Comparison of ENCODE assay signal across 9 mouse cellular contexts in genomic region chr15:86000706-86001292, GRCm38 (mm10). TPM values are rescaled to one million over a fixed set of nuclear protein-coding genes. Genes with fewer than 3 reads are reported as not detected.
DNase-seq lines count a peak whose midpoint lies in the region; ATAC-seq and TF ChIP-seq lines count a peak whose summit lies in the region.
"Had no signal": no experiment of that assay in that cellular context is flagged by ENCODE, and none has a peak within 500 bp of the region (broad histone marks: within the 10 kb centered on the region; RNA-seq: fewer than 3 reads in every experiment).

No protein-coding gene starts in this region.

- ATAC-seq in heart, postnatal 0 days (ENCODE audit: insufficient read depth, low read depth), result no peak
- no peak for ATAC-seq in heart, embryonic 12.5 days (ENCODE audit: insufficient number of reproducible peaks, low FRiP score)
- ATAC-seq in forebrain, embryonic 14.5 days, result peak; percentile 92

- TF ChIP-seq CTCF in heart, postnatal 0 days (IDR thresholded peaks at IDR 0.05; ENCODE audit: low read depth), result no peak

- no peak overlapping the region for H3K4me2 ChIP-seq in heart, postnatal 0 days (ENCODE audit: low read depth, low read length)
- H3K4me2 ChIP-seq in heart, embryonic 12.5 days, result no peak overlapping the region
- no peak overlapping the region for H3K4me2 ChIP-seq in forebrain, embryonic 14.5 days (ENCODE audit: low read length)

- no peaks in the 10 kb centered on the region for H3K9me3 ChIP-seq in heart, postnatal 0 days (replicated peaks; ENCODE audit: control insufficient read depth, low read length)
- no peaks in the 10 kb centered on the region for H3K9me3 ChIP-seq in heart, embryonic 12.5 days (replicated peaks)
- H3K9me3 ChIP-seq in forebrain, embryonic 14.5 days (replicated peaks; ENCODE audit: control insufficient read depth, low read length), result no peaks in the 10 kb centered on the region

- H3K36me3 ChIP-seq in heart, postnatal 0 days (replicated peaks; ENCODE audit: control insufficient read depth, insufficient read depth, low read length), result no peaks in the 10 kb centered on the region
- H3K36me3 ChIP-seq in heart, embryonic 12.5 days, result no peaks in the 10 kb centered on the region
- no peaks in the 10 kb centered on the region for H3K36me3 ChIP-seq in forebrain, embryonic 14.5 days (ENCODE audit: control insufficient read depth, insufficient read depth, low read length)

- DNase-seq in heart, postnatal 0 days (ENCODE audit: low spot score), result peak; percentile 58
- DNase-seq in brain, adult 2 months (ENCODE audit: low read depth, low spot score), result peak; percentile 90
- peak; percentile 96 for DNase-seq in forebrain, embryonic 14.5 days (ENCODE audit: low spot score)
- DNase-seq in layer of hippocampus, adult 9-11 months, result peak; percentile 66
- no peak for DNase-seq in Muller cell, postnatal 12 days (ENCODE audit: inconsistent ontology term)
- DNase-seq in adrenal gland, adult 8-10 months, result no peak
- DNase-seq in thymus, postnatal 10 days (ENCODE audit: low spot score in 2 of 2), result no peak
- DNase-seq: thymus, postnatal 14 days had no signal

- no peak overlapping the region for H3K9ac ChIP-seq in heart, postnatal 0 days (replicated peaks; ENCODE audit: low read depth, low read length)
- H3K9ac ChIP-seq in heart, embryonic 12.5 days, result no peak overlapping the region
- no peak overlapping the region for H3K9ac ChIP-seq in forebrain, embryonic 14.5 days (ENCODE audit: low read length)

- no peaks in the 10 kb centered on the region for H3K27me3 ChIP-seq in heart, postnatal 0 days (ENCODE audit: control insufficient read depth, insufficient read depth, low read length)
- no peaks in the 10 kb centered on the region for H3K27me3 ChIP-seq in heart, embryonic 12.5 days (replicated peaks)
- H3K27me3 ChIP-seq in forebrain, embryonic 14.5 days (replicated peaks; ENCODE audit: control insufficient read depth, insufficient read depth, low read length), result no peaks in the 10 kb centered on the region

- 50% methylated on average over 5 of the region's 5 CpGs for WGBS in heart, postnatal 0 days
- 77% methylated on average over 5 of the region's 5 CpGs for WGBS in heart, embryonic 12.5 days
- 5% methylated on average over 5 of the region's 5 CpGs for WGBS in forebrain, embryonic 14.5 days

- peak overlapping the region; percentile 2; the same call in 1 of the 2 replicates for H3K27ac ChIP-seq in heart, postnatal 0 days (ENCODE audit: low read depth)
- H3K27ac ChIP-seq in heart, embryonic 12.5 days (ENCODE audit: poor library complexity, severe bottlenecking), result no peak overlapping the region
- peak overlapping the region; percentile 86 for H3K27ac ChIP-seq in forebrain, embryonic 14.5 days (ENCODE audit: low read depth, low read length)

- peaks cover 18% of the 10 kb centered on the region for H3K4me1 ChIP-seq in heart, postnatal 0 days (ENCODE audit: control insufficient read depth, insufficient read depth)
- peaks cover 18% of the 10 kb centered on the region for H3K4me1 ChIP-seq in heart, embryonic 12.5 days (replicated peaks)
- H3K4me1 ChIP-seq in forebrain, embryonic 14.5 days (ENCODE audit: control insufficient read depth, insufficient read depth, low read length), result peaks cover 57% of the 10 kb centered on the region

- no peak overlapping the region for H3K4me3 ChIP-seq in heart, postnatal 0 days (ENCODE audit: low read depth, low read length)
- H3K4me3 ChIP-seq in heart, embryonic 12.5 days, result no peak overlapping the region
- H3K4me3 ChIP-seq in forebrain, embryonic 14.5 days (ENCODE audit: low read depth, low read length), result no peak overlapping the region

- TF ChIP-seq EP300 in heart, postnatal 0 days (IDR thresholded peaks at IDR 0.05; ENCODE audit: low read depth), result no peak

RNA-seq across cellular contexts. Expression of gene Celsr1, which starts 32.8 kb away (rescaled TPM):
- 17.4 and 18.0 TPM in 2 replicates for total RNA-seq in heart, postnatal 0 days (2014; rRNA removed; ENCODE audit: low replicate concordance)
- polyA plus RNA-seq in heart, postnatal 0 days (2015; fragmentation: Nextera tagmentation; extraction: Ambion mirVana), result 0.80 and 0.97 TPM in 2 replicates
- 2.0 and 2.3 TPM in 2 replicates for polyA plus RNA-seq in heart, embryonic 12.5 days (2016; fragmentation: Nextera tagmentation; extraction: Ambion mirVana)
- 8.6 and 9.6 TPM in 2 replicates for polyA plus RNA-seq in forebrain, embryonic 14.5 days (2014; fragmentation: Nextera tagmentation; extraction: Ambion mirVana)
- total RNA-seq in adrenal gland, adult 8-10 months (2022), result 10 to 100 TPM in 2 of 4 experiments, 1 to 10 TPM in 2; 5.2 to 16.1 (median 8.7) TPM

RNA-seq across cellular contexts. Expression of gene Gramd4, which starts 56.7 kb away (rescaled TPM):
- total RNA-seq in heart, postnatal 0 days (2014; rRNA removed; ENCODE audit: low replicate concordance), result 31.8 and 35.0 TPM in 2 replicates
- 15.4 and 16.2 TPM in 2 replicates for polyA plus RNA-seq in heart, postnatal 0 days (2015; fragmentation: Nextera tagmentation; extraction: Ambion mirVana)
- polyA plus RNA-seq in heart, embryonic 12.5 days (2016; fragmentation: Nextera tagmentation; extraction: Ambion mirVana), result 14.3 and 14.8 TPM in 2 replicates
- polyA plus RNA-seq in forebrain, embryonic 14.5 days (2014; fragmentation: Nextera tagmentation; extraction: Ambion mirVana), result 20.7 and 28.0 TPM in 2 replicates
- total RNA-seq in adrenal gland, adult 8-10 months (2022), result 10 to 100 TPM; 15.4 to 22.2 (median 17.5) TPM

Comparison
In these comparisons a context has a peak if more than half of its experiments do, and no peak if none do; other contexts are left out.
1. DNase-seq: peak in heart, postnatal 0 days (single experiment), brain, adult 2 months (single experiment), forebrain, embryonic 14.5 days (single experiment) and layer of hippocampus, adult 9-11 months (single experiment); none in Muller cell, postnatal 12 days (single experiment), adrenal gland, adult 8-10 months (single experiment) and thymus, postnatal 10 days (0 of 2).